Mouse (Mus musculus): ENCODE results near the gene Sufu. TPM values are rescaled to one million over a fixed set of nuclear protein-coding genes. Genes with fewer than 3 reads are reported as not detected.

The Sufu gene
- polyA plus RNA-seq, 1 experiment, result 16.6 TPM

GRCm38 (mm10) chr19:46456018-46456735 lies 59.5 kb downstream of the Sufu start:
- Histone ChIP-seq H3K79me2 (ENCODE audit: control insufficient read depth, insufficient read depth) (no peaks in the 10 kb centered on the region), H3ac (ENCODE audit: control insufficient read depth, insufficient read length) (no peak overlapping the region), H3K4me3 (no peak overlapping the region), H3K4me2 (ENCODE audit: low read depth) (no peak overlapping the region), H3K27me3 (ENCODE audit: control insufficient read depth, insufficient read depth, insufficient read length) (no peaks in the 10 kb centered on the region), H3K36me3 (ENCODE audit: control insufficient read depth, insufficient read depth) (peaks cover 11% of the 10 kb centered on the region)
- TF ChIP-seq POLR2A (IDR thresholded peaks at IDR 0.05; ENCODE audit: insufficient read length, low read depth) (no peak), USF1 (IDR thresholded peaks at IDR 0.05; ENCODE audit: low read depth) (no peak), E2F4 (IDR thresholded peaks at IDR 0.05; ENCODE audit: insufficient read depth) (no peak), TCF12 (IDR thresholded peaks at IDR 0.05; ENCODE audit: insufficient read depth, poor library complexity, severe bottlenecking) (no peak), CEBPB (IDR thresholded peaks at IDR 0.05; ENCODE audit: insufficient read depth, poor library complexity, severe bottlenecking) (no peak), SRF (IDR thresholded peaks at IDR 0.05; ENCODE audit: control insufficient read depth, insufficient read length, low read depth) (no peak), MYOG (IDR thresholded peaks at IDR 0.05; ENCODE audit: control insufficient read depth in 1 of 3, insufficient read depth in 1 of 3, insufficient read length in 2 of 3, low read depth in 2 of 3) (no peak), MAX (IDR thresholded peaks at IDR 0.05; ENCODE audit: low read depth) (no peak), POLR2AphosphoS2 (IDR thresholded peaks at IDR 0.05; ENCODE audit: insufficient read length, low read depth) (no peak), TCF3 (IDR thresholded peaks at IDR 0.05; ENCODE audit: insufficient read length, low read depth) (no peak), REST (IDR thresholded peaks at IDR 0.05; ENCODE audit: insufficient read depth, insufficient read length) (no peak), MYOD1 (IDR thresholded peaks at IDR 0.05; ENCODE audit: control insufficient read depth in 1 of 3, insufficient read length in 2 of 3, low read depth in 2 of 3) (no peak)

DNA sequence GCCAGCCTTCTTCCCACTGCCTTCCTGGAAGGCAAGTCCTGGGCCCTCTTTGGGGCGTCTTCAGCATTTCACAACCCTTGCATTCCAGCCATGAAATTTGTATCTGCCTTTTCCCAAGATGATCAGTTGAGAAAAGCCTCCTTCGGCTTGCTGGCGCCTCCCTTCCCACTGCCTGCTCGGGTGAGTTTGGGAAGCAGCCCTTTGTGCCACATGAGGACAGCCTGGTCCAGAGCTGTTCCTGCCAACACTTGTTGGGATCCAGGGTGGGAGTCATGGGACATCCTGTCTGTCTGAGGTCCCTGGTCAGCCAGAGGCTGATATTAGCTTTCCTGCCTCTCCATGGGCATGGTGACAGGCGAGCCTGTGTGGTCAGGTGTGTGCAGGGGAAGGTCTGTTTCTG lies 61.1 kb downstream of the Sufu start:
- Histone ChIP-seq H3K79me2 (ENCODE audit: control insufficient read depth, insufficient read depth) (no peaks in the 10 kb centered on the region), H3ac (ENCODE audit: control insufficient read depth, insufficient read length) (no peak overlapping the region), H3K4me3 (no peak overlapping the region), H3K36me3 (ENCODE audit: control insufficient read depth, insufficient read depth) (peaks cover 11% of the 10 kb centered on the region), H3K27me3 (ENCODE audit: control insufficient read depth, insufficient read depth, insufficient read length) (no peaks in the 10 kb centered on the region), H3K4me2 (ENCODE audit: low read depth) (no peak overlapping the region)
- TF ChIP-seq MYOG (IDR thresholded peaks at IDR 0.05; ENCODE audit: control insufficient read depth in 1 of 3, insufficient read depth in 1 of 3, insufficient read length in 2 of 3, low read depth in 2 of 3) (no peak), POLR2AphosphoS2 (IDR thresholded peaks at IDR 0.05; ENCODE audit: insufficient read length, low read depth) (no peak), TCF12 (IDR thresholded peaks at IDR 0.05; ENCODE audit: insufficient read depth, poor library complexity, severe bottlenecking) (no peak), POLR2A (IDR thresholded peaks at IDR 0.05; ENCODE audit: insufficient read length, low read depth) (no peak), MAX (IDR thresholded peaks at IDR 0.05; ENCODE audit: low read depth) (no peak), TCF3 (IDR thresholded peaks at IDR 0.05; ENCODE audit: insufficient read length, low read depth) (no peak), REST (IDR thresholded peaks at IDR 0.05; ENCODE audit: insufficient read depth, insufficient read length) (no peak), E2F4 (IDR thresholded peaks at IDR 0.05; ENCODE audit: insufficient read depth) (no peak), MYOD1 (IDR thresholded peaks at IDR 0.05; ENCODE audit: control insufficient read depth in 1 of 3, insufficient read length in 2 of 3, low read depth in 2 of 3) (no peak), USF1 (IDR thresholded peaks at IDR 0.05; ENCODE audit: low read depth) (no peak), SRF (IDR thresholded peaks at IDR 0.05; ENCODE audit: control insufficient read depth, insufficient read length, low read depth) (no peak), CEBPB (IDR thresholded peaks at IDR 0.05; ENCODE audit: insufficient read depth, poor library complexity, severe bottlenecking) (no peak)

DNA sequence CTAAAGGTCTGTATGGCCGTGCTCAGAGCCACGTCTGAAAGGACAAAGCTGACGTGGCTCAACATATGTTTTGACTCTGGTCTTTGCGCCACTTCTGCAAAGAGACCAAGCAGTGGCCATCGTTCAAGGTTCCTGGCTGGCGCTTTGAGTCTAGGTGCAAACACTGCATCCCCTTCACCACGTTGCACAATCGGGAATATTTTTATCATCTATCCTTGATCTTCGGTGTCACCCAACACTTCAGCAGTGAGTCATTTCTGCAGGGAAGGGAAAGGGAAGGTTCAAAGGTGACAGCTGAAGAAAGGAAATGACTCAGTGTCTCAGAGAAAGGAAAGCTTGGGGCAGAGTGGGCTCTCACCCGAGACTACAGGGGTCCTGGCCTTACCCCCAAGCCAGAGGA lies 62.6 kb downstream of the Sufu start:
- H3K27me3 ChIP-seq (ENCODE audit: control insufficient read depth, insufficient read depth, insufficient read length), result no peaks in the 10 kb centered on the region
- H3ac ChIP-seq (ENCODE audit: control insufficient read depth, insufficient read length), result no peak overlapping the region
- peak in 1 of 3 experiments; percentile 20 for TF ChIP-seq MYOG (IDR thresholded peaks at IDR 0.05; ENCODE audit: control insufficient read depth in 1 of 3, insufficient read depth in 1 of 3, insufficient read length in 2 of 3, low read depth in 2 of 3)
- no peak for TF ChIP-seq USF1 (IDR thresholded peaks at IDR 0.05; ENCODE audit: low read depth)
- TF ChIP-seq CEBPB (IDR thresholded peaks at IDR 0.05; ENCODE audit: insufficient read depth, poor library complexity, severe bottlenecking), result peak; percentile 92
- TF ChIP-seq MYOD1 (IDR thresholded peaks at IDR 0.05; ENCODE audit: control insufficient read depth in 1 of 3, insufficient read length in 2 of 3, low read depth in 2 of 3), result no peak
- TF ChIP-seq MAX (IDR thresholded peaks at IDR 0.05; ENCODE audit: low read depth), result no peak
- H3K36me3 ChIP-seq (ENCODE audit: control insufficient read depth, insufficient read depth), result peaks cover 4% of the 10 kb centered on the region
- peak overlapping the region; percentile 46 for H3K4me2 ChIP-seq (ENCODE audit: low read depth)
- H3K4me3 ChIP-seq, result no peak overlapping the region
- H3K79me2 ChIP-seq (ENCODE audit: control insufficient read depth, insufficient read depth), result no peaks in the 10 kb centered on the region

- H3K36me3 ChIP-seq (ENCODE audit: control insufficient read depth, insufficient read depth), result no peaks in the 10 kb centered on the region
Measured at GRCm38 (mm10) chr19:46459889-46460288, 63.2 kb downstream of the Sufu start.

GRCm38 (mm10) chr19:46462574-46462973 lies 65.9 kb downstream of the Sufu start:
- H3K36me3 ChIP-seq (ENCODE audit: control insufficient read depth, insufficient read depth), result no peaks in the 10 kb centered on the region
- no peaks in the 10 kb centered on the region for H3K79me2 ChIP-seq (ENCODE audit: control insufficient read depth, insufficient read depth)
- no peak overlapping the region for H3K4me3 ChIP-seq
- no peaks in the 10 kb centered on the region for H3K27me3 ChIP-seq (ENCODE audit: control insufficient read depth, insufficient read depth, insufficient read length)
- no peak overlapping the region for H3ac ChIP-seq (ENCODE audit: control insufficient read depth, insufficient read length)
- TF ChIP-seq MAX (IDR thresholded peaks at IDR 0.05; ENCODE audit: low read depth), result no peak
- TF ChIP-seq E2F4 (IDR thresholded peaks at IDR 0.05; ENCODE audit: insufficient read depth), result no peak
- TF ChIP-seq TCF3 (IDR thresholded peaks at IDR 0.05; ENCODE audit: insufficient read length, low read depth), result no peak
- TF ChIP-seq TCF12 (IDR thresholded peaks at IDR 0.05; ENCODE audit: insufficient read depth, poor library complexity, severe bottlenecking), result no peak
- TF ChIP-seq POLR2AphosphoS2 (IDR thresholded peaks at IDR 0.05; ENCODE audit: insufficient read length, low read depth), result no peak
- TF ChIP-seq CEBPB (IDR thresholded peaks at IDR 0.05; ENCODE audit: insufficient read depth, poor library complexity, severe bottlenecking), result no peak
- TF ChIP-seq SRF (IDR thresholded peaks at IDR 0.05; ENCODE audit: control insufficient read depth, insufficient read length, low read depth), result no peak
- no peak for TF ChIP-seq USF1 (IDR thresholded peaks at IDR 0.05; ENCODE audit: low read depth)
- no peak for TF ChIP-seq MYOD1 (IDR thresholded peaks at IDR 0.05; ENCODE audit: control insufficient read depth in 1 of 3, insufficient read length in 2 of 3, low read depth in 2 of 3)
- TF ChIP-seq POLR2A (IDR thresholded peaks at IDR 0.05; ENCODE audit: insufficient read length, low read depth), result no peak
- TF ChIP-seq MYOG (IDR thresholded peaks at IDR 0.05; ENCODE audit: control insufficient read depth in 1 of 3, insufficient read depth in 1 of 3, insufficient read length in 2 of 3, low read depth in 2 of 3), result no peak
- no peak for TF ChIP-seq REST (IDR thresholded peaks at IDR 0.05; ENCODE audit: insufficient read depth, insufficient read length)
- H3K4me2 ChIP-seq (ENCODE audit: low read depth), result no peak overlapping the region

More at GRCm38 (mm10) chr19:46459889-46460288, 63.2 kb downstream of the Sufu start:
- Histone ChIP-seq H3K4me3 (no peak overlapping the region), H3K27me3 (ENCODE audit: control insufficient read depth, insufficient read depth, insufficient read length) (no peaks in the 10 kb centered on the region), H3K79me2 (ENCODE audit: control insufficient read depth, insufficient read depth) (no peaks in the 10 kb centered on the region), H3ac (ENCODE audit: control insufficient read depth, insufficient read length) (no peak overlapping the region), H3K4me2 (ENCODE audit: low read depth) (peak overlapping the region; percentile 46)
- TF ChIP-seq SRF (IDR thresholded peaks at IDR 0.05; ENCODE audit: control insufficient read depth, insufficient read length, low read depth) (no peak), MYOG (IDR thresholded peaks at IDR 0.05; ENCODE audit: control insufficient read depth in 1 of 3, insufficient read depth in 1 of 3, insufficient read length in 2 of 3, low read depth in 2 of 3) (peak in 1 of 3 experiments; percentile 46), POLR2AphosphoS2 (IDR thresholded peaks at IDR 0.05; ENCODE audit: insufficient read length, low read depth) (no peak), USF1 (IDR thresholded peaks at IDR 0.05; ENCODE audit: low read depth) (peak; percentile 44), MYOD1 (IDR thresholded peaks at IDR 0.05; ENCODE audit: control insufficient read depth in 1 of 3, insufficient read length in 2 of 3, low read depth in 2 of 3) (peak in 1 of 3 experiments; percentile 67)
